Mouse (Mus musculus) testis, postnatal 10 days (tissue): ENCODE results near the gene 4930404N11Rik.

Experiments
- DNase-seq: peaks from one replicate; pipeline ENCODE4 v3.0.0; 2021; ENCODE audit warnings: low spot score

The 4930404N11Rik gene

DNA sequence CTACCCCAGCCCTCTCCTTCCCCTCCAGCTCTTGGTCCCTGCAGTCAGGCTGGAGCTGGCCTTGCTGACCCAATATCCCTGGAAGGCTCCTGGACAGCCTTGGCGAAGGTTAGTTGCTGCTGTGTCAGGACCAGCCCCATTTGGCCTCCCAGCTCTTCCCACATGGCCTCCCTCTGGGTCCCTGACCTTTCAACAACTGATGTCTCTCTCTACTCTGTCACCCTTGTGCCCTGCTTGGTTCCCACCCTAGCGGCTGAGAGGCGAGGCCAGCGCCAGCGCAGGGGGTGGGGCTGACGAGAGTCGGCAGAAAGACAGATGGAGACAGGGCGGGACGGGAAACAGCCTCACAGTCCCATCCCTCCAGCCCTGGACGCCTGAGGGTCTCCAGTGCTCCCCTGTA, 37.2 kb downstream of the 4930404N11Rik start, which contains the start of gene Tbxa2r:
Gene Tbxa2r, plus strand, starts transcription at position 346 of the 400 bp plus-strand sequence.
- DNase-seq, result peak; percentile 81

GRCm38 (mm10) chr10:81327959-81328358, 37.7 kb downstream of the 4930404N11Rik start:
- no peak for DNase-seq

GRCm38 (mm10) chr10:81326858-81327257, 38.8 kb downstream of the 4930404N11Rik start:
- no peak for DNase-seq

GRCm38 (mm10) chr10:81325781-81326180, 39.8 kb downstream of the 4930404N11Rik start:
- no peak for DNase-seq

- no peak for DNase-seq
Observed at GRCm38 (mm10) chr10:81325176-81325575, 40.4 kb downstream of the 4930404N11Rik start.

DNA sequence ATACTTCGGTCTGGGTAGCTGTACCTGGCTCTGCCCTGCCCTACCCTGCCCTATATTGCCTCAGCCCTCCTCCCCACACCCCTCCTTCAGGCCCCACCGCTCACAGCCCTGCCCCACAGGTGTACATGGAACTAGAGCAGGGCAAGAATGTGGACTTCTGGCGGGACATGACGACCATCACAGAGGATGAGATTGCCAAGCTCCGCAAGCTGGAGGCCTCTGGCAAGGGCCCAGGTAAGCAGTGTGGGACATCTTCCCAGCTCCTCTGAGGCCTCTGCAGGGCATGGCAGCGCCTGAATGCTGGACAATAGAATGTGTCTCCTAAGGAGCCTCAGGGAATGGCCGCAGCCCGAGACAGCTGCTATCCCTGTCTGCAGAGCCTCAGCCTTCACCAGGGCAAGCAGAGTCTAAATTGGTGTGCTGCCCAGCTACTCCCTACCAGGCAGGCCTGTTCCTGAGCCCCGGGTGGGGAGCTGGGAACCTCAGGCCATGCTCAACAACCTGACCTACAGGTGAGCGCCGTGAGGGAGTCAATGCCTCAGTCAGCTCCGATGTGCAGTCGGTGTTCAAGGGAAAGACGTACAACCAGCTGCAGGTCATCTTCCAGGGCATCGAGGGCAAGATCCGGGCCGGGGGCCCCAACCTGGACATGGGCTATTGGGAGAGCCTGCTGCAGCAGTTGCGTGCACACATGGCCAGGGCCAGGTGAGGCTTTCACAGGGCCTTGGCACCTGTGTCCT, 41.7 kb downstream of the 4930404N11Rik start:
- no peak for DNase-seq

GRCm38 (mm10) chr10:81323141-81323775, 42.4 kb downstream of the 4930404N11Rik start:
- DNase-seq, result no peak

GRCm38 (mm10) chr10:81322444-81322843, 43.2 kb downstream of the 4930404N11Rik start:
- DNase-seq, result peak; percentile 67

DNA sequence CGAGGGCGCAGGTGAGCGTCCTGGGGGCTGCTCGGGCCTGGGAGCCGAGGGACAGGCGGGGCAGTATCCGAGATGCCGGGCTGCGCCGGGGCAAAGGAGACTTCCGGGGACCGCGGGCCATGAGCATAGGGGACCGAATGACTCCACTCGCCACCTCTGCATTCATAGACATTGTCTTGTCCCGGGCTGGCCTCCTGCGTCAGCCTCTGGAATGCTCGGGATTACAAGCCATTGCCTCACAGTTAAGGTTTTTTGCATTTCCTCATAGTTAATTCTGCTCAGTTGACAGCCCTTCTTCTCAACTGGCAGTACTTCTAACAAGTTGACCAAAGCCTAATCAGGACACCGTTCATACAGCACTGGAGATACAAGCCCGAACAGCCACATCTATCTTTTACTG, 44.2 kb downstream of the 4930404N11Rik start:
- no peak for DNase-seq

DNA sequence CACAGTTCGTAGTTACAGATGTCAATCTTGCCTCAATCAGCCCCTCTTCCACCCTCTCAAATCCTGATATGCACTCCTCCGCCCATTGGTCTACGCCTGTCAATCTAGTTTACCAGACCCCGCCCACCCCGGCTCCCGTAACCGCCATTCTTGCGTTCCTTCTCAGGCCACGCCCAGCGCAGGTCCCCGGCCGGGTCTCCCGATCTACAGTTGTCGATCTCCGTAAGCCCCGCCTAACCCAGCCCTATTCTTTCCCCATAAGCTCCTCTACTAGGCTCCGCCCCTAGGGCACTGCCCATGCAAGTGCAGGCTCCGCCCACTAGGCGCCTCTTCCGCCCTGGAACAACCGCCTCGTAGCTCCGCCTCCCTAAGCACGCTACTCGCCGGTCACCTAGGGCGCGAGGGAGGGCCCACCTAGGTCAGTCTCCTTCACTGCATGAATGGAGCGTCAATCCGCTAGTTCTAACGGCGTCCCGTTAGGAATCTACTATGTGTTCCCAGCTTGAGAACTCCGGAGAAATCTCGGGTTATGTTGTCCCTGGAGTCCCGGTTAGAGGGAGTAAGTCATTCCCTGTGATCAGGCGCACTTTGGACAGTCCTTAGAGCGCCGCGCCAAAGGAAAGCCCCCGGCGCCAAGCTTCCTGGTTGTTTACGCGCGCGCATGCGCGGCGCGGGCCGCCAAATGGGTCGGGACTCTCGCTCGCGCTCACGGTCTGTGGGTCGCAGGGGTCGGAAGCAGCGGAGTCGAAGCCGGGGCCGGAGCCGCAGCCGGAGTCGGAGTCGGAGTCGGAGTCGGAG, 44.9 kb downstream of the 4930404N11Rik start, which contains the start of gene Cactin:
Gene Cactin, plus strand, starts transcription at position 554 of the 798 bp plus-strand sequence.
- peak; percentile 99 for DNase-seq

DNA sequence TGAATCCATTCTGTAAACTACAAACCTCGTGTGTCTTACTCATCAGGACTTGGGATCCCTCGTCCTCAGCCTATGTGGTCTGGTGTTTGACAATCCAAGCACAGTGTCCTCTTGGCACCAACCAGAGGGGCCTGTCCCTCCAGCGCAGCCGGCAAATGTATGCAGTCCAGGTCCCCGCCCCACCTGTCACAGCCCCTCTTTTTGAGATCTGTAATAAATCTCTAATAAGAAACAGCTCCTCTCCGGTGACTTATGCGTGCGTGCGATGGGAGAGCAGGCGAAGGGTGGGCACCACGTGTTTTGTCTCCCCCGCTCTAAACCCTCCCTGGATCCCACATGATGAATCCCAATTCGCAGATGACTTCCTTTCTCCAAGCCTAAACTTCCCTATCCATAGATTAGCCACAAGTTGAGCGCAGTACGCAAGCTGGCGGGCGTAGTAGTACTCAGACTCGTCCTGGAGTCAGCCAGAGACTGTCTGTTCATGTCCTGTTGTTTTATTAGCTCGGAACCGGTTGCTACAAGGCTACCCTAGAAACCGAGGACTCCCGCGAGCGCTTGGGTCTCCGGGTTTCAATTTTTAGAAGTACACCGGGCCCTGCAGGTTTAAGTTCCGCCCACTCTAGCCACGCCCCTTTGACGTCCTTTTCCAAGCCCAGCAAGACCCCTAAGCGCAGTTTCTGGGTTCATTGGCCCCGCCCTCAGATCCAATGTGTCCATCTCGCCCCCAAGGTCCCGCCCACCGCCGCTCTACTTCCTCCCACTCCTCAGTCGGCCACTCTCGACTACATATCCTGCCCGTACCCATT, 45.7 kb downstream of the 4930404N11Rik start:
- peak; percentile 98 for DNase-seq

- DNase-seq, result peak; percentile 71
Observed at GRCm38 (mm10) chr10:81319330-81319699, 46.3 kb downstream of the 4930404N11Rik start.

GRCm38 (mm10) chr10:81318589-81319329, 46.9 kb downstream of the 4930404N11Rik start:
- DNase-seq, result peak; percentile 82

GRCm38 (mm10) chr10:81317273-81317672, 48.3 kb downstream of the 4930404N11Rik start:
- DNase-seq, result no peak

DNA sequence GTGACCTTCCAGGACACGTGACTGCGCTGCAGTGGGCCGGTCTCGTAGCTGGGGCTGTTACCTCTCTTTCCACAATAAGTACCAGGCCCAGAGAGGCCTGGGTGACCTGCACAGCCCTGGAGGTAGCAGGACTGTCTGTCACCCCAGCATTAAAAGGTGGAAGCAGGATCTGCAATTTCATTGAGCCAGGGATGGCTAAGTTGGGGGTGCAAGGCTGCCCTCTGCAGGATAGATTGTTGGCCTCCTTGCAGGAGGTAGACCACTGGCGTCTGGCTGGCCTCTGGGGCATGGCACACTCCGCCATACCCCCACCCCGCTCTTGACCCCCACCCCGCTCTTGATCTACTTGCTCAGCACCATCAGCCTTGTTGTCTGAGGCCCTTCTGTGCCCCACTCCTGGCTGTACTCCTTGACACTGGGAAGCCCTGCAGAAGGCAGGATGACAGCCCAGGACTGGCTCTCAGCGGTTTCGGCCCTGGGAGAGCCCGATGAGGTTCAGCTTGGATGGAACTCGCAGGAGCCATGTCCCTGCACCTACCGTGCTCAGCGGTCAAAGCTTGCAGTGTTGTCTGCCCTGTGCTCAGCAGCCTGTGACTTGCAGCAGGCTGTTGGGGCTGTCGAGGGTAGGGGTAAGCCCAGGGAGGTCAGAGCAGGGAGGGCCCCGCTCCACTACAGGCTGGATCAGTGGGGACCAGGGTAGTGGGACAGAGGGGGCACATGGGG, 49.1 kb downstream of the 4930404N11Rik start:
- no peak for DNase-seq

- no peak for DNase-seq
Observed at GRCm38 (mm10) chr10:81315587-81315986, 50.0 kb downstream of the 4930404N11Rik start.

GRCm38 (mm10) chr10:81314201-81314600, 51.4 kb downstream of the 4930404N11Rik start:
- no peak for DNase-seq

DNA sequence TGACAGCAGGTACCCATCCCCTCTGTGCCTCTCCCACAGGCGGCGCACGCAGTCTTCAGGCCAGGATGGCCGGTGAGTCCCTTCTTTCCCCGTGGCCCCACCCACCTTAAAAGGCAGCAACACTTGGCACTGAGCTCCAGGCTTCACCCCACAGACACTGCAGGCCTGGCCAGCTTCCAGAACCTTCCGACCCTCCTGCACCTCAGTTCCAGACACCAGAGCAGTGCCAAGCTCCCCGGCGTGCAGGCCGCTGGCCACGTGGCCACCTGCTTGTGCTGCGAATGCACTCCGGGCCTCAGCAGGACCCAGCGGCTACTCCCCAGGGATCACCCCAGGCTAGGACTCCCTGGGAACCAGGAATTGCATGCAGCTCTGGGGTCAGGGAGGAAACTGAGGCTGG, 52.0 kb downstream of the 4930404N11Rik start:
- DNase-seq, result no peak
